Mouse (Mus musculus): ENCODE results near the gene Stx1a. TPM values are rescaled to one million over a fixed set of nuclear protein-coding genes. Genes with fewer than 3 reads are reported as not detected.

Stx1a gene
- total RNA-seq (2023): 1 to 10 TPM in 1 of 2 experiments, under 1 TPM in 1; 0.37 to 1.1 TPM

GRCm38 (mm10) chr5:135023344-135024173 lies at the start of gene Stx1a:
Stx1a (plus strand) TSS chr5:135023482.

GRCm38 (mm10) chr5:134985633-134986297 lies 37.5 kb upstream of the Stx1a start, which contains the start of gene Cldn3:
Cldn3 (plus strand) TSS chr5:134986214.

GRCm38 (mm10) chr5:135008671-135009589 lies 14.4 kb upstream of the Stx1a start, which contains the start of gene Abhd11:
Abhd11 (plus strand) TSS chr5:135009152.

GRCm38 (mm10) chr5:135063629-135064381 lies 40.5 kb downstream of the Stx1a start, which contains the start of gene Dnajc30:
Dnajc30 (plus strand) TSS chr5:135064202.

GRCm38 (mm10) chr5:135064909-135065446 lies 41.7 kb downstream of the Stx1a start, which contains the start of gene Bud23:
Bud23 (minus strand) TSS chr5:135064959.

GRCm38 (mm10) chr5:135077564-135078481 lies 54.5 kb downstream of the Stx1a start, which contains the start of gene Vps37d:
Vps37d (minus strand) TSS chr5:135078266.

GRCm38 (mm10) chr5:135089653-135090052 lies 66.4 kb downstream of the Stx1a start, which contains the start of gene Mlxipl:
Mlxipl (plus strand) TSS chr5:135089890.

Other genes starting within 250 kb of the Stx1a start
- not detected for gene Tmem270, start 116.7 kb upstream of the Stx1a start, total RNA-seq (2023)
- gene Cldn13, start 108.0 kb upstream of the Stx1a start, total RNA-seq (2023): not detected
- 1 to 10 TPM; 1.5 to 2.3 TPM for gene Mettl27, start 91.1 kb upstream of the Stx1a start, total RNA-seq (2023)
- gene Cldn4, start 76.5 kb upstream of the Stx1a start, total RNA-seq (2023): not detected
- gene Cldn3, start 37.3 kb upstream of the Stx1a start, total RNA-seq (2023): not detected
- gene Abhd11, start 14.3 kb upstream of the Stx1a start, total RNA-seq (2023): 10 to 100 TPM; 27.6 to 33.2 TPM
- 10 to 100 TPM; 16.2 to 16.9 TPM for gene Dnajc30, start 40.7 kb downstream of the Stx1a start, total RNA-seq (2023)
- 10 to 100 TPM; 46.4 to 61.6 TPM for gene Bud23, start 41.5 kb downstream of the Stx1a start, total RNA-seq (2023)
- not detected for gene Vps37d, start 54.8 kb downstream of the Stx1a start, total RNA-seq (2023)
- gene Mlxipl, start 66.4 kb downstream of the Stx1a start, total RNA-seq (2023): 1 to 10 TPM; 2.8 to 3.2 TPM
- gene Tbl2, start 126.2 kb downstream of the Stx1a start, total RNA-seq (2023): 10 to 100 TPM; 11.8 to 13.0 TPM
- 10 to 100 TPM; 40.0 to 44.2 TPM for gene Bcl7b, start 144.8 kb downstream of the Stx1a start, total RNA-seq (2023)
- gene Baz1b, start 163.8 kb downstream of the Stx1a start, total RNA-seq (2023): 10 to 100 TPM; 65.9 to 76.2 TPM
- not detected for gene Fzd9, start 227.7 kb downstream of the Stx1a start, total RNA-seq (2023)

Measured in monocyte, adult 59 days (primary cell).